Mouse (Mus musculus): ENCODE measurements around the gene Ssbp2.

- TF ChIP-seq CTCF (IDR thresholded peaks at IDR 0.05; ENCODE audit: insufficient read depth, low read length) (no peak), POLR2A (IDR thresholded peaks at IDR 0.05; ENCODE audit: borderline replicate concordance, extremely low read depth, low read depth, low read length) (no peak)
Observed at GRCm38 (mm10) chr13:91564047-91564446, 104.0 kb downstream of the Ssbp2 start.
